Mouse (Mus musculus) heart, embryonic 15.5 days (tissue): ENCODE measurements around the gene Mrpl4. TPM values are rescaled to one million over a fixed set of nuclear protein-coding genes. Genes with fewer than 3 reads are reported as not detected.
A peak's percentile ranks its signal among the peaks of the same experiment; 100 is the strongest.
"Not testable (repeated sequence)": the region's sequence is repeated elsewhere in the genome, so short reads cannot be mapped to it uniquely, and the experiment has no call there.

Experiments
- ATAC-seq: fragments of 200-750 bp; cut with Nextera tagmentation; replicated peaks from 2 replicates; pipeline ENCODE4 v1.8.0; 2017; ENCODE audit warnings: low read depth, moderate TSS enrichment; ENCODE audit not compliant: insufficient number of reproducible peaks, insufficient read depth, low FRiP score
- H3K27ac ChIP-seq: fragments of 300-500 bp; sonication (generic); 2 replicates; pipeline ENCODE4 v1.5.1; 2015; ENCODE audit warnings: mild to moderate bottlenecking, inconsistent platforms
- H3K27me3 ChIP-seq: fragments of 300-500 bp; sonication (generic); 2 replicates; pipeline ENCODE4 v1.6.1; 2015; ENCODE audit warnings: inconsistent platforms
- H3K36me3 ChIP-seq: fragments of 300-500 bp; sonication (generic); 2 replicates; pipeline ENCODE4 v1.6.1; 2015; ENCODE audit warnings: mild to moderate bottlenecking, inconsistent platforms
- H3K4me1 ChIP-seq: fragments of 300-500 bp; sonication (generic); replicated peaks from 2 replicates; pipeline ENCODE4 v1.6.1; 2015; ENCODE audit warnings: inconsistent platforms
- H3K4me2 ChIP-seq: fragments of 300-500 bp; sonication (generic); 2 replicates; pipeline ENCODE4 v1.6.1; 2015; ENCODE audit warnings: inconsistent platforms, mild to moderate bottlenecking, moderate library complexity
- H3K4me3 ChIP-seq: fragments of 300-500 bp; sonication (generic); 2 replicates; pipeline ENCODE4 v1.5.1; 2015; ENCODE audit warnings: mild to moderate bottlenecking, inconsistent platforms
- H3K9ac ChIP-seq: fragments of 300-500 bp; sonication (generic); 2 replicates; pipeline ENCODE4 v1.6.1; 2015; ENCODE audit warnings: mild to moderate bottlenecking, inconsistent platforms
- H3K9me3 ChIP-seq: fragments of 300-500 bp; sonication (generic); replicated peaks from 2 replicates; pipeline ENCODE4 v1.6.1; 2016; ENCODE audit warnings: inconsistent platforms
- WGBS: fragments of 180-500 bp; shearing (Covaris S2); methylation state at CpG from one replicate; pipeline ENCODE4 v1.1.7; 2015; ENCODE audit warnings: mixed read lengths; 5-methylcytosine and 5-hydroxymethylcytosine counted together
- microRNA counts: library from miRNA; unstranded; fragments of <30 nt; microRNA quantifications from one replicate; lab custom pipeline; 2016
- microRNA-seq: library from miRNA; unstranded; fragments of <30 nt; microRNA quantifications from one replicate; pipeline ENCODE4, GENCODE M21; 2016
- polyA plus RNA-seq: library from polyadenylated mRNA; unstranded; fragments of >200 nt; fragmentation: Nextera tagmentation; extraction: Ambion mirVana; gene quantifications from 2 replicates; pipeline ENCODE4 v1.2.1, GENCODE M21; 2015

Mrpl4 gene
- polyA plus RNA-seq, 1 experiment from 2014 or later, result 136 TPM

- 81% methylated on average over 4 of the region's 4 CpGs for WGBS
- no peak for ATAC-seq
- Histone ChIP-seq H3K4me3 (no peak overlapping the region), H3K36me3 (no peaks in the 10 kb centered on the region), H3K9me3 (no peaks in the 10 kb centered on the region), H3K9ac (no peak overlapping the region), H3K27ac (no peak overlapping the region), H3K4me2 (no peak overlapping the region), H3K27me3 (peaks cover 14% of the 10 kb centered on the region), H3K4me1 (peaks cover 1% of the 10 kb centered on the region)
These were observed 41.0 kb downstream of the Mrpl4 start for GRCm38 (mm10) chr9:21043563-21043962.

- not testable (repeated sequence) for H3K9me3 ChIP-seq, H3K4me3 ChIP-seq, ATAC-seq, H3K4me1 ChIP-seq, H3K4me2 ChIP-seq, H3K27me3 ChIP-seq, H3K9ac ChIP-seq, H3K27ac ChIP-seq, H3K36me3 ChIP-seq
- 55% methylated on average over 1 of the region's 1 CpGs for WGBS
These were observed 42.2 kb downstream of the Mrpl4 start for GRCm38 (mm10) chr9:21044785-21045184.

GRCm38 (mm10) chr9:21045235-21045634, 42.7 kb downstream of the Mrpl4 start:
- no peak overlapping the region for H3K9ac ChIP-seq

GRCm38 (mm10) chr9:21051578-21051977, 49.0 kb downstream of the Mrpl4 start:
- no peak for ATAC-seq
- no peaks in the 10 kb centered on the region for H3K27me3 ChIP-seq
- H3K4me3 ChIP-seq, result no peak overlapping the region
- H3K9ac ChIP-seq, result no peak overlapping the region
- no peaks in the 10 kb centered on the region for H3K9me3 ChIP-seq
- H3K36me3 ChIP-seq, result no peaks in the 10 kb centered on the region
- H3K27ac ChIP-seq, result no peak overlapping the region
- H3K4me1 ChIP-seq, result no peaks in the 10 kb centered on the region
- no peak overlapping the region for H3K4me2 ChIP-seq
- WGBS, result 52% methylated on average over 10 of the region's 10 CpGs

More at GRCm38 (mm10) chr9:21045235-21045634, 42.7 kb downstream of the Mrpl4 start:
- Histone ChIP-seq H3K36me3 (no peaks in the 10 kb centered on the region), H3K27me3 (0 out of 2 replicates have a peak, but pooled peaks cover 3% of the 10 kb centered on the region), H3K4me1 (no peaks in the 10 kb centered on the region), H3K27ac (no peak overlapping the region), H3K9me3 (no peaks in the 10 kb centered on the region), H3K4me2 (no peak overlapping the region), H3K4me3 (no peak overlapping the region)
- 69% methylated on average over 3 of the region's 3 CpGs for WGBS
- ATAC-seq, result no peak

MicroRNAs within 50 kb of the gene (microRNA counts, 519-probe panel; counts per million panel counts)
- microRNA mmu-miR-1900 (lab: Ali Mortazavi, UCI), result 2,776 counts per million, percentile 66 among the panel's probes with 10 or more counts

Small RNAs within 50 kb of the gene (microRNA-seq; reads per million reads assigned to microRNA genes)
- gene Mir1900, result not detected

Other genes starting within 250 kb of the Mrpl4 start
- gene Col5a3, start 187.7 kb upstream of the Mrpl4 start, polyA plus RNA-seq, result 1.1 and 3.2 TPM in 2 replicates
- not detected in 2 replicates for gene Rdh8, start 184.2 kb upstream of the Mrpl4 start, polyA plus RNA-seq
- 7.1 and 13.4 TPM in 2 replicates for gene A230050P20Rik, start 134.1 kb upstream of the Mrpl4 start, polyA plus RNA-seq
- 2.0 and 3.3 TPM in 2 replicates for gene Angptl6, start 123.0 kb upstream of the Mrpl4 start, polyA plus RNA-seq
- 31.1 and 40.4 TPM in 2 replicates for gene Ppan, start 114.6 kb upstream of the Mrpl4 start, polyA plus RNA-seq
- gene Eif3g, start 104.1 kb upstream of the Mrpl4 start, polyA plus RNA-seq, result 183 and 207 TPM in 2 replicates
- 41.7 and 61.2 TPM in 2 replicates for gene Dnmt1, start 42.9 kb upstream of the Mrpl4 start, polyA plus RNA-seq
- 16.9 and 26.6 TPM in 2 replicates for gene S1pr2, start 26.0 kb upstream of the Mrpl4 start, polyA plus RNA-seq
- 13.2 and 24.9 TPM in 2 replicates for gene Icam1, start 13.2 kb downstream of the Mrpl4 start, polyA plus RNA-seq
- 1.9 and 2.8 TPM in 2 replicates for gene Icam4, start 26.6 kb downstream of the Mrpl4 start, polyA plus RNA-seq
- 0.04 and 0.13 TPM in 2 replicates for gene Icam5, start 29.3 kb downstream of the Mrpl4 start, polyA plus RNA-seq
- gene Zglp1, start 64.4 kb downstream of the Mrpl4 start, polyA plus RNA-seq, result 0.42 TPM in 1 of 2 replicates, not detected in the other
- gene Gm49373, start 70.4 kb downstream of the Mrpl4 start, polyA plus RNA-seq, result 0.26 and 0.79 TPM in 2 replicates
- 42.9 and 52.3 TPM in 2 replicates for gene Fdx1l, start 70.9 kb downstream of the Mrpl4 start, polyA plus RNA-seq
- 1.1 and 2.3 TPM in 2 replicates for gene Gm38431, start 89.3 kb downstream of the Mrpl4 start, polyA plus RNA-seq
- 33.5 and 53.2 TPM in 2 replicates for gene Raver1, start 89.3 kb downstream of the Mrpl4 start, polyA plus RNA-seq
- gene Tyk2, start 128.5 kb downstream of the Mrpl4 start, polyA plus RNA-seq, result 12.2 and 16.6 TPM in 2 replicates
- gene Cdc37, start 147.2 kb downstream of the Mrpl4 start, polyA plus RNA-seq, result 203 and 229 TPM in 2 replicates
- 13.0 and 13.5 TPM in 2 replicates for gene Pde4a, start 163.0 kb downstream of the Mrpl4 start, polyA plus RNA-seq
- gene Keap1, start 236.6 kb downstream of the Mrpl4 start, polyA plus RNA-seq, result 43.4 and 56.9 TPM in 2 replicates
- gene S1pr5, start 245.7 kb downstream of the Mrpl4 start, polyA plus RNA-seq, result 0.05 and 0.11 TPM in 2 replicates